Mouse (Mus musculus): Measurements from ENCODE around the gene Cdcp2. TPM values are rescaled to one million over a fixed set of nuclear protein-coding genes. Genes with fewer than 3 reads are reported as not detected.

The Cdcp2 gene
- total and polyA plus RNA-seq, 3 experiments: not detected

DNA sequence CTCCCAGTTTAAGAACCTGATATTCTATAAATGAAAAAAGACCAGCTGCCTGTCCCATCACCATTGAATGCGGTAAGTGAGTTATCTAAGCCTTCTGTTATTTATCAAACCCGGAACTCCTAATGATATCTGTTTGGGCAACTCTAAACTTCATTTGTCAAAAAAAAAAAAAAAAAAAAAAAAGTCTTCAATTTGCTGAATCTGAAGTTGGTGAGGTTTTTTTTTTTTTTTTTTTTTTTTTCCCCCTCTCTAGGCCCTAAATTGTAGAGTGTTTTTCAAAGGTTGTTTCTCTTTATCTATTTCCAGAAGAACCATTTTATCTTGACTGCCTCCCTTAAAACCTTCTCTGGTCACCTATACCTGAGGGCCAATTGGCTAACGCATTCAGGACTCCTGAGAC lies 38.2 kb downstream of the Cdcp2 start (continued):
- TF ChIP-seq USF1 (IDR thresholded peaks at IDR 0.05; ENCODE audit: low read depth, low read length) (no peak), MAZ (IDR thresholded peaks at IDR 0.05; ENCODE audit: low read depth, low read length) (no peak), KAT2A (conservative IDR thresholded peaks at IDR 0.05; ENCODE audit: low read depth, low read length) (no peak)

DNA sequence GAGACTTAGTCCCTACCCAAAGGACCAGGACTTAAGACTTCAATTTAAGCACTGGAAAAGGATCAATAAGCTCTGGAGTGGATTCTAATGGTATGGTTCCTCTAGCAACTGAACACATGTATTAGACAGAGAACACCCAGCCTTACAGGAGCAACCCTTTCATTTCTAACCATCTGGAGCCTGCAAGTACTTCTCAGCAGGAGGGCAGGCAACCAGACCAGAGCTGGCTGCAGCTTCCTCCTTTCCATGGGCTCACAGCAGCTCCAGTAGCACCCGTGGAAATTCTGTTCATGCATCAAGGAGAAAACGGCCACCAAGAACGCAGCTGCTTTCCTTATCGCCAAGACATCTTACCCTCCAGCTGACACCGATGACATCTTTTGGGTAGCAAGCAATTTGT lies 39.0 kb downstream of the Cdcp2 start:
- H3K27ac ChIP-seq (ENCODE audit: control insufficient read depth, low read depth, low read length): no peak overlapping the region

GRCm38 (mm10) chr4:107136531-107136930 lies 39.8 kb downstream of the Cdcp2 start:
- DNase-seq (ENCODE audit: low read depth, low spot score): no peak
- Histone ChIP-seq H3K27me3 (ENCODE audit: control insufficient read depth in 1 of 2, insufficient read depth in 2 of 2, low read length in 2 of 2) (no peaks in the 10 kb centered on the region; a peak in 1 of 4 replicates), H3K9ac (ENCODE audit: control insufficient read depth, low read depth, low read length, poor library complexity, severe bottlenecking) (no peak overlapping the region), H3K79me2 (ENCODE audit: control insufficient read depth, insufficient read depth, low read length, poor library complexity) (no peaks in the 10 kb centered on the region), H3K27ac (ENCODE audit: control insufficient read depth, low read depth, low read length) (no peak overlapping the region), H3K9me3 (replicated peaks; ENCODE audit: insufficient read depth, low read length) (no peaks in the 10 kb centered on the region), H3K4me1 (ENCODE audit: control insufficient read depth in 1 of 2, insufficient read depth in 2 of 2, low read length in 2 of 2) (peaks cover 3 to 14% of the 10 kb centered on the region in 2 experiments; a peak in 3 of 4 replicates), H3K4me3 (ENCODE audit: control insufficient read depth in 1 of 2, insufficient read depth in 1 of 2, low read depth in 2 of 2, low read length in 2 of 2) (no peak overlapping the region), H3K36me3 (ENCODE audit: control insufficient read depth in 1 of 2, insufficient read depth in 2 of 2, low read length in 2 of 2) (peaks cover 0 to 13% of the 10 kb centered on the region in 2 experiments; a peak in 2 of 4 replicates)
- TF ChIP-seq CHD2 (IDR thresholded peaks at IDR 0.05; ENCODE audit: low read length): no peak
- TF ChIP-seq ZMIZ1 (IDR thresholded peaks at IDR 0.05; ENCODE audit: low read depth, low read length): no peak
- no peak for TF ChIP-seq EP300 (IDR thresholded peaks at IDR 0.05; ENCODE audit: low read depth in 1 of 2, low read length in 2 of 2)
- no peak for TF ChIP-seq RAD21 (IDR thresholded peaks at IDR 0.05; ENCODE audit: low read depth, low read length)
- TF ChIP-seq MYC (IDR thresholded peaks at IDR 0.05; ENCODE audit: low read depth, low read length): no peak
- no peak for TF ChIP-seq MEF2A (IDR thresholded peaks at IDR 0.05; ENCODE audit: extremely low read depth, insufficient replicate concordance, low read depth, low read length, poor library complexity, severe bottlenecking)
- TF ChIP-seq CHD1 (IDR thresholded peaks at IDR 0.05; ENCODE audit: low read depth, low read length): no peak
- no peak for TF ChIP-seq TAL1 (IDR thresholded peaks at IDR 0.05; ENCODE audit: low read length)
- no peak for TF ChIP-seq NRF1 (IDR thresholded peaks at IDR 0.05; ENCODE audit: insufficient read depth, low read depth, low read length, poor library complexity, severe bottlenecking)
- no peak for TF ChIP-seq POLR2A (IDR thresholded peaks at IDR 0.05; ENCODE audit: control insufficient read depth in 1 of 2, insufficient read depth in 1 of 2, low read depth in 1 of 2, low read length in 2 of 2, poor library complexity in 1 of 2)
- TF ChIP-seq MYB (IDR thresholded peaks at IDR 0.05; ENCODE audit: low read depth, low read length): no peak
- TF ChIP-seq USF1 (IDR thresholded peaks at IDR 0.05; ENCODE audit: low read depth, low read length): no peak
- no peak for TF ChIP-seq ZKSCAN1 (IDR thresholded peaks at IDR 0.05; ENCODE audit: low read depth, low read length)
- no peak for TF ChIP-seq TBP (IDR thresholded peaks at IDR 0.05; ENCODE audit: low read depth, low read length)
- TF ChIP-seq ETS1 (IDR thresholded peaks at IDR 0.05; ENCODE audit: low read depth, low read length): no peak
- TF ChIP-seq POLR2AphosphoS2 (IDR thresholded peaks at IDR 0.05; ENCODE audit: low read length): no peak

More for the DNA sequence above, 39.0 kb downstream of the Cdcp2 start:
- Histone ChIP-seq H3K27me3 (ENCODE audit: control insufficient read depth in 1 of 2, insufficient read depth in 2 of 2, low read length in 2 of 2) (no peaks in the 10 kb centered on the region; a peak in 1 of 4 replicates), H3K36me3 (ENCODE audit: control insufficient read depth in 1 of 2, insufficient read depth in 2 of 2, low read length in 2 of 2) (peaks cover 0 to 13% of the 10 kb centered on the region in 2 experiments; a peak in 2 of 4 replicates), H3K9me3 (replicated peaks; ENCODE audit: insufficient read depth, low read length) (no peaks in the 10 kb centered on the region), H3K4me1 (ENCODE audit: control insufficient read depth in 1 of 2, insufficient read depth in 2 of 2, low read length in 2 of 2) (peaks cover 3 to 14% of the 10 kb centered on the region in 2 experiments; a peak in 3 of 4 replicates), H3K79me2 (ENCODE audit: control insufficient read depth, insufficient read depth, low read length, poor library complexity) (no peaks in the 10 kb centered on the region), H3K9ac (ENCODE audit: control insufficient read depth, low read depth, low read length, poor library complexity, severe bottlenecking) (no peak overlapping the region), H3K4me3 (ENCODE audit: control insufficient read depth in 1 of 2, insufficient read depth in 1 of 2, low read depth in 2 of 2, low read length in 2 of 2) (no peak overlapping the region)
- peak; percentile 42 for DNase-seq (ENCODE audit: low read depth, low spot score)
- TF ChIP-seq JUND (IDR thresholded peaks at IDR 0.05; ENCODE audit: low read depth, low read length) (no peak), UBTF (IDR thresholded peaks at IDR 0.05; ENCODE audit: borderline replicate concordance, insufficient read depth, low read depth, low read length) (0 out of 2 replicates have a peak, but pooled peaks have one; percentile 74), TBP (IDR thresholded peaks at IDR 0.05; ENCODE audit: low read depth, low read length) (peak; percentile 92), NRF1 (IDR thresholded peaks at IDR 0.05; ENCODE audit: insufficient read depth, low read depth, low read length, poor library complexity, severe bottlenecking) (no peak), MAFK (IDR thresholded peaks at IDR 0.05; ENCODE audit: borderline replicate concordance, low read depth, low read length) (no peak)
